Mouse (Mus musculus): Measurements from ENCODE around the gene Phf14. TPM values are rescaled to one million over a fixed set of nuclear protein-coding genes. Genes with fewer than 3 reads are reported as not detected.
"Not testable (repeated sequence)": the region's sequence is repeated elsewhere in the genome, so short reads cannot be mapped to it uniquely, and the experiment has no call there.

Gene Phf14
- total RNA-seq, 2 experiments from 2014 or later: 70.0 to 80.6 TPM

GRCm38 (mm10) chr6:12082531-12083216 lies 175.1 kb downstream of the Phf14 start:
- ATAC-seq (ENCODE audit: poor library complexity, severe bottlenecking): no peak

GRCm38 (mm10) chr6:12084721-12085120 lies 177.1 kb downstream of the Phf14 start:
- ATAC-seq (ENCODE audit: poor library complexity, severe bottlenecking): no peak

GRCm38 (mm10) chr6:12089439-12089992 lies 181.9 kb downstream of the Phf14 start:
- ATAC-seq (ENCODE audit: poor library complexity, severe bottlenecking): no peak

GRCm38 (mm10) chr6:12095716-12096115 lies 188.1 kb downstream of the Phf14 start:
- ATAC-seq (ENCODE audit: poor library complexity, severe bottlenecking): peak; percentile 66

GRCm38 (mm10) chr6:12097125-12097524 lies 189.5 kb downstream of the Phf14 start:
- no peak for ATAC-seq (ENCODE audit: poor library complexity, severe bottlenecking)

GRCm38 (mm10) chr6:12105144-12105543 lies 197.5 kb downstream of the Phf14 start:
- ATAC-seq (ENCODE audit: poor library complexity, severe bottlenecking): no peak

- ATAC-seq (ENCODE audit: poor library complexity, severe bottlenecking): no peak
Measured at GRCm38 (mm10) chr6:12107326-12107725, 199.7 kb downstream of the Phf14 start.

- no peak for ATAC-seq (ENCODE audit: poor library complexity, severe bottlenecking)
Measured at GRCm38 (mm10) chr6:12107786-12108185, 200.2 kb downstream of the Phf14 start.

GRCm38 (mm10) chr6:12116926-12117818 lies 209.6 kb downstream of the Phf14 start:
- peak; percentile 75 for ATAC-seq (ENCODE audit: poor library complexity, severe bottlenecking)

- no peak for ATAC-seq (ENCODE audit: poor library complexity, severe bottlenecking)
Measured at GRCm38 (mm10) chr6:12117819-12118570, 210.4 kb downstream of the Phf14 start.

- ATAC-seq (ENCODE audit: poor library complexity, severe bottlenecking): no peak
Measured at GRCm38 (mm10) chr6:12122759-12123158, 215.2 kb downstream of the Phf14 start.

GRCm38 (mm10) chr6:12125031-12125803 lies 217.6 kb downstream of the Phf14 start:
- ATAC-seq (ENCODE audit: poor library complexity, severe bottlenecking): peak; percentile 86

GRCm38 (mm10) chr6:12126601-12127000 lies 219.0 kb downstream of the Phf14 start:
- not testable (repeated sequence) for ATAC-seq (ENCODE audit: poor library complexity, severe bottlenecking)

GRCm38 (mm10) chr6:12127287-12127686 lies 219.7 kb downstream of the Phf14 start:
- ATAC-seq (ENCODE audit: poor library complexity, severe bottlenecking): no peak

Other genes with a start within 250 kb of the Phf14 start
- gene Ndufa4, start 312 bp upstream of the Phf14 start, total RNA-seq (2015): 412 and 455 TPM in 2 replicates
- 315 and 338 TPM in 2 replicates for gene Ndufa4, start 312 bp upstream of the Phf14 start, total RNA-seq (2017)

Data from megakaryocyte, adult 5-6 weeks (primary cell).